Mouse (Mus musculus): Measurements from ENCODE around the gene Slc51a.
"Not testable (repeated sequence)": the region's sequence is repeated elsewhere in the genome, so short reads cannot be mapped to it uniquely, and the experiment has no call there.

The Slc51a gene

GRCm38 (mm10) chr16:32509066-32509942, 21.6 kb upstream of the Slc51a start:
- peak; percentile 22 for DNase-seq (ENCODE audit: low spot score)

GRCm38 (mm10) chr16:32508506-32509065, 20.9 kb upstream of the Slc51a start:
- no peak for DNase-seq (ENCODE audit: low spot score)

GRCm38 (mm10) chr16:32508035-32508434, 20.4 kb upstream of the Slc51a start:
- DNase-seq (ENCODE audit: low spot score) = no peak

- DNase-seq (ENCODE audit: low spot score) = peak; percentile 40
These were observed 19.7 kb upstream of the Slc51a start for GRCm38 (mm10) chr16:32507407-32507806.

- no peak for DNase-seq (ENCODE audit: low spot score)
These were observed 19.2 kb upstream of the Slc51a start for GRCm38 (mm10) chr16:32506868-32507267.

- DNase-seq (ENCODE audit: low spot score) = no peak
These were observed 18.6 kb upstream of the Slc51a start for GRCm38 (mm10) chr16:32506298-32506697.

GRCm38 (mm10) chr16:32503633-32504032, 16.0 kb upstream of the Slc51a start:
- no peak for DNase-seq (ENCODE audit: low spot score)

- no peak for DNase-seq (ENCODE audit: low spot score)
These were observed 15.1 kb upstream of the Slc51a start for GRCm38 (mm10) chr16:32502621-32503335.

- no peak for DNase-seq (ENCODE audit: low spot score)
These were observed 13.8 kb upstream of the Slc51a start for GRCm38 (mm10) chr16:32501459-32501858.

GRCm38 (mm10) chr16:32499430-32500037, 11.9 kb upstream of the Slc51a start:
- peak; percentile 88 for DNase-seq (ENCODE audit: low spot score)

GRCm38 (mm10) chr16:32498996-32499395, 11.3 kb upstream of the Slc51a start:
- no peak for DNase-seq (ENCODE audit: low spot score)

GRCm38 (mm10) chr16:32495965-32496364, 8.3 kb upstream of the Slc51a start, which contains the start of gene Zdhhc19:
Gene Zdhhc19, plus strand, starts transcription at chr16:32496265.
- DNase-seq (ENCODE audit: low spot score) = no peak

GRCm38 (mm10) chr16:32494371-32494770, 6.7 kb upstream of the Slc51a start:
- DNase-seq (ENCODE audit: low spot score) = not testable (repeated sequence)

- no peak for DNase-seq (ENCODE audit: low spot score)
These were observed 1.3 kb upstream of the Slc51a start for GRCm38 (mm10) chr16:32488939-32489338.

- DNase-seq (ENCODE audit: low spot score) = no peak
These were observed 1.6 kb downstream of the Slc51a start for GRCm38 (mm10) chr16:32486046-32486445.

GRCm38 (mm10) chr16:32485209-32485608, 2.5 kb downstream of the Slc51a start:
- DNase-seq (ENCODE audit: low spot score) = no peak

- no peak for DNase-seq (ENCODE audit: low spot score)
These were observed 3.2 kb downstream of the Slc51a start for GRCm38 (mm10) chr16:32484431-32484871.

- DNase-seq (ENCODE audit: low spot score) = no peak
These were observed 8.3 kb downstream of the Slc51a start for GRCm38 (mm10) chr16:32479415-32479814.

- no peak for DNase-seq (ENCODE audit: low spot score)
These were observed 10.4 kb downstream of the Slc51a start for GRCm38 (mm10) chr16:32477315-32477714.

- no peak for DNase-seq (ENCODE audit: low spot score)
These were observed 15.2 kb downstream of the Slc51a start for GRCm38 (mm10) chr16:32472276-32473015.

- no peak for DNase-seq (ENCODE audit: low spot score)
These were observed 18.1 kb downstream of the Slc51a start for GRCm38 (mm10) chr16:32469404-32470105.

Measured in MN1 (cell line).